Mouse (Mus musculus) macrophage (primary cell): ENCODE measurements around the gene Tmem135. TPM values are rescaled to one million over a fixed set of nuclear protein-coding genes. Genes with fewer than 3 reads are reported as not detected.

Source experiments
- H3K27ac ChIP-seq: fragments of 350-480 bp; formaldehyde crosslinking; 2 replicates; pipeline ENCODE4 v1.9.0; 2021
- H3K36me3 ChIP-seq: fragments of 350-480 bp; formaldehyde crosslinking; 2 replicates; pipeline ENCODE4 v1.9.0; 2021; ENCODE audit errors: inconsistent target
- H3K4me3 ChIP-seq: fragments of 350-480 bp; formaldehyde crosslinking; 2 replicates; pipeline ENCODE4 v1.9.0; 2021; ENCODE audit errors: inconsistent target
- H3K79me2 ChIP-seq: fragments of 350-480 bp; formaldehyde crosslinking; 2 replicates; pipeline ENCODE4 v1.9.0; 2021; ENCODE audit errors: inconsistent target
- WGBS: methylation state at CpG from one replicate; pipeline ENCODE4 v1.1.7; 2026; ENCODE audit warnings: inconsistent platforms; ENCODE audit not compliant: missing documents; 5-methylcytosine and 5-hydroxymethylcytosine counted together
- polyA plus RNA-seq: library from polyadenylated mRNA; stranded (reverse); fragments of 250-400 nt; gene quantifications from 3 replicates; pipeline ENCODE4 v1.2.4, GENCODE M21; 2018; ENCODE audit warnings: inconsistent platforms
- total RNA-seq, 78 experiments: library from RNA; depleted of rRNA; stranded (reverse); fragments of 250-400 nt; gene quantifications; 1 replicate in 9 of 78; 2 replicates in 24 of 78; 3 replicates in 43 of 78; 4 replicates in 2 of 78; pipeline ENCODE4 v1.2.4; 2018; ENCODE audit warnings: inconsistent platforms in 56 of 78

The Tmem135 gene
- 100 to 1,000 TPM in 4 of 26 experiments, 10 to 100 TPM in 22; 43.5 to 133 (median 65.0) TPM for total RNA-seq (2018; cell fraction: chromatin; rRNA removed)
- total RNA-seq (2018; cell fraction: cytosol; rRNA removed): 10 to 100 TPM; 26.3 to 41.6 (median 33.7) TPM
- total RNA-seq (2018; cell fraction: nucleus; rRNA removed): 10 to 100 TPM; 31.8 to 97.2 (median 55.4) TPM
- polyA plus RNA-seq: 23.0 to 30.8 TPM (median 30.4 TPM) in 3 replicates

GRCm38 (mm10) chr7:89404081-89404733 lies at the start of gene Tmem135, which contains the start of gene Fzd4:
TSS of gene Tmem135 (minus strand) at chr7:89404222.
TSS of gene Fzd4 (plus strand) at chr7:89404355.
- H3K4me3 ChIP-seq: peak within 1 kb of the TSS; percentile 45
- H3K27ac ChIP-seq: no peak within 1 kb of the TSS
- no peaks in the 10 kb centered on the region for H3K79me2 ChIP-seq
- 1% methylated on average over 43 of the region's 62 CpGs for WGBS
- H3K36me3 ChIP-seq: no peaks in the 10 kb centered on the region

GRCm38 (mm10) chr7:89450312-89450711 lies 46.3 kb upstream of the Tmem135 start:
- no peaks in the 10 kb centered on the region for H3K79me2 ChIP-seq
- no peaks in the 10 kb centered on the region for H3K36me3 ChIP-seq
- 60% methylated on average over 2 of the region's 2 CpGs for WGBS
- H3K4me3 ChIP-seq: no peak overlapping the region
- no peak overlapping the region for H3K27ac ChIP-seq

GRCm38 (mm10) chr7:89445137-89445536 lies 41.1 kb upstream of the Tmem135 start:
- 0% methylated on average over 4 of the region's 4 CpGs for WGBS
- Histone ChIP-seq H3K27ac (no peak overlapping the region), H3K36me3 (no peaks in the 10 kb centered on the region), H3K79me2 (no peaks in the 10 kb centered on the region), H3K4me3 (no peak overlapping the region)

GRCm38 (mm10) chr7:89442242-89442641 lies 38.2 kb upstream of the Tmem135 start:
- Histone ChIP-seq H3K27ac (no peak overlapping the region), H3K4me3 (no peak overlapping the region), H3K79me2 (no peaks in the 10 kb centered on the region), H3K36me3 (no peaks in the 10 kb centered on the region)
- WGBS: 93% methylated on average over 4 of the region's 4 CpGs

- Histone ChIP-seq H3K36me3 (no peaks in the 10 kb centered on the region), H3K27ac (no peak overlapping the region), H3K4me3 (no peak overlapping the region), H3K79me2 (no peaks in the 10 kb centered on the region)
- WGBS: 45% methylated on average over 7 of the region's 7 CpGs
These were observed 37.3 kb upstream of the Tmem135 start for GRCm38 (mm10) chr7:89441291-89441690.

- H3K36me3 ChIP-seq: no peaks in the 10 kb centered on the region
- H3K27ac ChIP-seq: no peak overlapping the region
- WGBS: 52% methylated on average over 4 of the region's 4 CpGs
- H3K79me2 ChIP-seq: no peaks in the 10 kb centered on the region
- H3K4me3 ChIP-seq: no peak overlapping the region
These were observed 33.6 kb upstream of the Tmem135 start for GRCm38 (mm10) chr7:89437589-89437988.

GRCm38 (mm10) chr7:89436404-89436803 lies 32.4 kb upstream of the Tmem135 start:
- H3K79me2 ChIP-seq: no peaks in the 10 kb centered on the region
- no peaks in the 10 kb centered on the region for H3K36me3 ChIP-seq
- H3K4me3 ChIP-seq: no peak overlapping the region
- 87% methylated on average over 5 of the region's 5 CpGs for WGBS
- H3K27ac ChIP-seq: no peak overlapping the region

GRCm38 (mm10) chr7:89433893-89434616 lies 30.0 kb upstream of the Tmem135 start:
- no peaks in the 10 kb centered on the region for H3K36me3 ChIP-seq
- no peak overlapping the region for H3K27ac ChIP-seq
- H3K4me3 ChIP-seq: no peak overlapping the region
- WGBS: 83% methylated on average over 8 of the region's 8 CpGs
- H3K79me2 ChIP-seq: no peaks in the 10 kb centered on the region

GRCm38 (mm10) chr7:89433193-89433892 lies 29.3 kb upstream of the Tmem135 start:
- no peaks in the 10 kb centered on the region for H3K36me3 ChIP-seq
- H3K4me3 ChIP-seq: no peak overlapping the region
- H3K79me2 ChIP-seq: no peaks in the 10 kb centered on the region
- WGBS: 86% methylated on average over 9 of the region's 9 CpGs
- no peak overlapping the region for H3K27ac ChIP-seq

- Histone ChIP-seq H3K36me3 (no peaks in the 10 kb centered on the region), H3K4me3 (no peak overlapping the region), H3K79me2 (no peaks in the 10 kb centered on the region), H3K27ac (no peak overlapping the region)
- WGBS: 89% methylated on average over 2 of the region's 2 CpGs
These were observed 27.2 kb upstream of the Tmem135 start for GRCm38 (mm10) chr7:89431185-89431584.

GRCm38 (mm10) chr7:89429326-89429725 lies 25.3 kb upstream of the Tmem135 start:
- no peak overlapping the region for H3K27ac ChIP-seq
- no peaks in the 10 kb centered on the region for H3K79me2 ChIP-seq
- 80% methylated on average over 1 of the region's 1 CpGs for WGBS
- H3K36me3 ChIP-seq: no peaks in the 10 kb centered on the region
- H3K4me3 ChIP-seq: no peak overlapping the region

GRCm38 (mm10) chr7:89428804-89429203 lies 24.8 kb upstream of the Tmem135 start:
- H3K36me3 ChIP-seq: no peaks in the 10 kb centered on the region
- 84% methylated on average over 5 of the region's 5 CpGs for WGBS

GRCm38 (mm10) chr7:89427101-89427500 lies 23.1 kb upstream of the Tmem135 start:
- Histone ChIP-seq H3K36me3 (no peaks in the 10 kb centered on the region), H3K4me3 (no peak overlapping the region), H3K79me2 (no peaks in the 10 kb centered on the region), H3K27ac (no peak overlapping the region)
- WGBS: 14% methylated on average over 5 of the region's 5 CpGs

More at GRCm38 (mm10) chr7:89428804-89429203, 24.8 kb upstream of the Tmem135 start:
- H3K27ac ChIP-seq: no peak overlapping the region
- H3K79me2 ChIP-seq: no peaks in the 10 kb centered on the region
- H3K4me3 ChIP-seq: no peak overlapping the region

GRCm38 (mm10) chr7:89425803-89426725 lies 22.0 kb upstream of the Tmem135 start:
- Histone ChIP-seq H3K4me3 (no peak overlapping the region), H3K79me2 (no peaks in the 10 kb centered on the region), H3K36me3 (no peaks in the 10 kb centered on the region), H3K27ac (no peak overlapping the region)
- 82% methylated on average over 11 of the region's 11 CpGs for WGBS
